In genomic region chr7:73521277-73522193, GRCm38 (mm10) we compare ENCODE assay signal across 8 mouse cellular contexts. TPM values are rescaled to one million over a fixed set of nuclear protein-coding genes. Genes with fewer than 3 reads are reported as not detected.
DNase-seq lines count a peak whose midpoint lies in the region; ATAC-seq lines count a peak whose summit lies in the region.
"Had no signal": no experiment of that assay in that cellular context is flagged by ENCODE, and none has a peak within 500 bp of the region (broad histone marks: within the 10 kb centered on the region; RNA-seq: fewer than 3 reads in every experiment).

No protein-coding gene starts in this region.

- no peaks in the 10 kb centered on the region for H3K27me3 ChIP-seq in kidney, embryonic 14.5 days (ENCODE audit: control insufficient read depth, insufficient read depth, low read length)
- H3K27me3 ChIP-seq in forebrain, embryonic 14.5 days (replicated peaks; ENCODE audit: control insufficient read depth, insufficient read depth, low read length) = no peaks in the 10 kb centered on the region
- no peaks in the 10 kb centered on the region for H3K27me3 ChIP-seq in neural tube, embryonic 12.5 days (replicated peaks)

- H3K27ac ChIP-seq in kidney, embryonic 14.5 days (ENCODE audit: low read depth, low read length) = peak overlapping the region; percentile 75; the same call in 1 of the 2 replicates
- peak overlapping the region; percentile 65; the same call in 1 of the 2 replicates for H3K27ac ChIP-seq in forebrain, embryonic 14.5 days (ENCODE audit: low read depth, low read length)
- 0 out of 2 replicates have a peak overlapping the region, but pooled peaks have one; percentile 42 for H3K27ac ChIP-seq in neural tube, embryonic 12.5 days

- no peak for DNase-seq in kidney, postnatal 36 days
- no peak for DNase-seq in forebrain, embryonic 14.5 days (ENCODE audit: low spot score)
- DNase-seq in induced T-regulatory cell, adult 2 months (ENCODE audit: low read depth) = peak; percentile 34
- DNase-seq in spleen, postnatal 14 days (ENCODE audit: low spot score in 2 of 2) = no peak
- DNase-seq: lung, postnatal 4 days had no signal

- 58% methylated on average over 11 of the region's 11 CpGs for WGBS in kidney, embryonic 14.5 days
- 89% methylated on average over 11 of the region's 11 CpGs for WGBS in forebrain, embryonic 14.5 days
- WGBS in neural tube, embryonic 12.5 days = 67% methylated on average over 11 of the region's 11 CpGs

- peaks cover 41% of the 10 kb centered on the region for H3K36me3 ChIP-seq in kidney, embryonic 14.5 days (ENCODE audit: control insufficient read depth, insufficient read depth, low read length)
- peaks cover 36% of the 10 kb centered on the region for H3K36me3 ChIP-seq in forebrain, embryonic 14.5 days (ENCODE audit: control insufficient read depth, insufficient read depth, low read length)
- peaks cover 21% of the 10 kb centered on the region for H3K36me3 ChIP-seq in neural tube, embryonic 12.5 days

- peak; percentile 70 for ATAC-seq in kidney, embryonic 14.5 days (ENCODE audit: low FRiP score, low TSS enrichment)
- no peak for ATAC-seq in forebrain, embryonic 14.5 days
- peak; percentile 65 for ATAC-seq in neural tube, embryonic 12.5 days (ENCODE audit: low FRiP score, low read depth)
- no peak for ATAC-seq in CD4-positive, CD25-positive, alpha-beta regulatory T cell, adult 4 months

- H3K4me1 ChIP-seq in kidney, embryonic 14.5 days (ENCODE audit: control insufficient read depth, insufficient read depth, low read length) = peaks cover 9% of the 10 kb centered on the region
- peaks cover 3% of the 10 kb centered on the region for H3K4me1 ChIP-seq in forebrain, embryonic 14.5 days (ENCODE audit: control insufficient read depth, insufficient read depth, low read length)
- peaks cover 20% of the 10 kb centered on the region for H3K4me1 ChIP-seq in neural tube, embryonic 12.5 days

- no peak overlapping the region for H3K4me3 ChIP-seq in kidney, embryonic 14.5 days (ENCODE audit: low read length)
- no peak overlapping the region for H3K4me3 ChIP-seq in forebrain, embryonic 14.5 days (ENCODE audit: low read depth, low read length)
- H3K4me3 ChIP-seq in neural tube, embryonic 12.5 days = no peak overlapping the region

- H3K9me3 ChIP-seq in kidney, embryonic 14.5 days (ENCODE audit: control insufficient read depth, low read length) = no peaks in the 10 kb centered on the region
- H3K9me3 ChIP-seq in forebrain, embryonic 14.5 days (replicated peaks; ENCODE audit: control insufficient read depth, low read length) = no peaks in the 10 kb centered on the region
- H3K9me3 ChIP-seq in neural tube, embryonic 12.5 days = no peaks in the 10 kb centered on the region

- H3K4me2 ChIP-seq in kidney, embryonic 14.5 days (replicated peaks; ENCODE audit: low read depth, low read length) = no peak overlapping the region
- no peak overlapping the region for H3K4me2 ChIP-seq in forebrain, embryonic 14.5 days (ENCODE audit: low read length)
- no peak overlapping the region for H3K4me2 ChIP-seq in neural tube, embryonic 12.5 days (replicated peaks)

- no peak overlapping the region for H3K9ac ChIP-seq in kidney, embryonic 14.5 days (ENCODE audit: low read depth, low read length)
- H3K9ac ChIP-seq in forebrain, embryonic 14.5 days (ENCODE audit: low read length) = 0 out of 2 replicates have a peak overlapping the region, but pooled peaks have one; percentile 6
- H3K9ac ChIP-seq in neural tube, embryonic 12.5 days = no peak overlapping the region

RNA-seq across cellular contexts. Expression of gene Chd2, which starts 20.1 kb away (rescaled TPM):
- 43.7 and 70.9 TPM in 2 replicates for polyA plus RNA-seq in kidney, embryonic 14.5 days (2014; fragmentation: Nextera tagmentation; extraction: Ambion mirVana)
- polyA plus RNA-seq in forebrain, embryonic 14.5 days (2014; fragmentation: Nextera tagmentation; extraction: Ambion mirVana) = 40.2 and 43.4 TPM in 2 replicates
- 41.5 and 59.7 TPM in 2 replicates for polyA plus RNA-seq in neural tube, embryonic 12.5 days (2016; fragmentation: Nextera tagmentation; extraction: Ambion mirVana)
- 100 to 1,000 TPM; 223 to 256 TPM for polyA plus RNA-seq in CD4-positive, CD25-positive, alpha-beta regulatory T cell, adult 4 months (2017; shearing (Covaris generic))

Comparison
In these comparisons a context has a peak if more than half of its experiments do, and no peak if none do; other contexts are left out.
1. ATAC-seq: peak in kidney, embryonic 14.5 days (single experiment) and neural tube, embryonic 12.5 days (single experiment); none in forebrain, embryonic 14.5 days (single experiment) and CD4-positive, CD25-positive, alpha-beta regulatory T cell, adult 4 months (single experiment).
2. Peak in every context shown above with its lines, with median percentiles within 50 percentile points of each other: H3K27ac ChIP-seq.